Mouse (Mus musculus) mesoderm, embryonic 11.5 days (tissue): ENCODE results near the gene Hnrnpa3.
"Not testable (repeated sequence)": the region's sequence is repeated elsewhere in the genome, so short reads cannot be mapped to it uniquely, and the experiment has no call there.

Experiments
- DNase-seq: peaks from one replicate; pipeline ENCODE4 v3.0.0-alpha.2; 2012; ENCODE audit warnings: low read depth, low spot score

Hnrnpa3 gene

GRCm38 (mm10) chr2:75658727-75659628 lies at the start of gene Hnrnpa3:
Gene Hnrnpa3 (plus strand): TSS chr2:75659261.
- peak; percentile 100 for DNase-seq

- no peak for DNase-seq
Observed at GRCm38 (mm10) chr2:75609971-75610370, 49.1 kb upstream of the Hnrnpa3 start.

- DNase-seq, result not testable (repeated sequence)
Observed at GRCm38 (mm10) chr2:75610602-75611001, 48.5 kb upstream of the Hnrnpa3 start.

GRCm38 (mm10) chr2:75611041-75611805 lies 47.8 kb upstream of the Hnrnpa3 start:
- no peak for DNase-seq

GRCm38 (mm10) chr2:75612006-75612405 lies 47.1 kb upstream of the Hnrnpa3 start:
- DNase-seq, result no peak

GRCm38 (mm10) chr2:75612981-75613567 lies 46.0 kb upstream of the Hnrnpa3 start:
- no peak for DNase-seq

GRCm38 (mm10) chr2:75614577-75614976 lies 44.5 kb upstream of the Hnrnpa3 start:
- no peak for DNase-seq

- no peak for DNase-seq
Observed at GRCm38 (mm10) chr2:75616911-75617310, 42.1 kb upstream of the Hnrnpa3 start.

- peak; percentile 23 for DNase-seq
Observed at GRCm38 (mm10) chr2:75618712-75619111, 40.3 kb upstream of the Hnrnpa3 start.

GRCm38 (mm10) chr2:75621873-75622654 lies 37.0 kb upstream of the Hnrnpa3 start:
- no peak for DNase-seq

- no peak for DNase-seq
Observed at GRCm38 (mm10) chr2:75625086-75625485, 34.0 kb upstream of the Hnrnpa3 start.

- no peak for DNase-seq
Observed at GRCm38 (mm10) chr2:75626597-75627440, 32.2 kb upstream of the Hnrnpa3 start.

- DNase-seq, result no peak
Observed at GRCm38 (mm10) chr2:75628487-75628886, 30.6 kb upstream of the Hnrnpa3 start.

- DNase-seq, result no peak
Observed at GRCm38 (mm10) chr2:75631421-75631820, 27.6 kb upstream of the Hnrnpa3 start.

GRCm38 (mm10) chr2:75632043-75632442 lies 27.0 kb upstream of the Hnrnpa3 start:
- no peak for DNase-seq

GRCm38 (mm10) chr2:75632721-75633181 lies 26.3 kb upstream of the Hnrnpa3 start:
- DNase-seq, result no peak

GRCm38 (mm10) chr2:75633381-75633780 lies 25.7 kb upstream of the Hnrnpa3 start:
- DNase-seq, result no peak

GRCm38 (mm10) chr2:75633784-75634183 lies 25.3 kb upstream of the Hnrnpa3 start:
- peak; percentile 14 for DNase-seq

- DNase-seq, result not testable (repeated sequence)
Observed at GRCm38 (mm10) chr2:75634431-75634830, 24.6 kb upstream of the Hnrnpa3 start.
